Mouse (Mus musculus): Measurements from ENCODE around the gene Fryl. TPM values are rescaled to one million over a fixed set of nuclear protein-coding genes. Genes with fewer than 3 reads are reported as not detected.

Gene Fryl
- polyA plus RNA-seq, 1 experiment from 2014 or later: 23.3 TPM

GRCm38 (mm10) chr5:73205996-73206629 is 50.3 kb downstream of the Fryl start:
- Histone ChIP-seq H3K27me3 (no peaks in the 10 kb centered on the region), H3K4me3 (replicated peaks) (no peak overlapping the region), H3K36me3 (peaks cover 15% of the 10 kb centered on the region; the same call in 1 of the 2 replicates), H3K9ac (replicated peaks) (no peak overlapping the region), H3K27ac (no peak overlapping the region), H3K9me3 (no peaks in the 10 kb centered on the region), H3K4me1 (replicated peaks) (peaks cover 8% of the 10 kb centered on the region; the same call in 1 of the 2 replicates), H3K4me2 (no peak overlapping the region)
- ATAC-seq (ENCODE audit: insufficient number of reproducible peaks, insufficient read depth, low FRiP score, low TSS enrichment, low read depth): no peak
- WGBS: 90% methylated on average over 8 of the region's 8 CpGs

GRCm38 (mm10) chr5:73205050-73205449 is 51.4 kb downstream of the Fryl start:
- H3K27me3 ChIP-seq: no peaks in the 10 kb centered on the region
- H3K4me1 ChIP-seq (replicated peaks): peaks cover 8% of the 10 kb centered on the region; the same call in 1 of the 2 replicates
- no peak overlapping the region for H3K9ac ChIP-seq (replicated peaks)
- whole genome bisulfite sequencing: 96% methylated on average over 3 of the region's 3 CpGs
- no peak overlapping the region for H3K4me2 ChIP-seq
- peaks cover 9% of the 10 kb centered on the region; the same call in 1 of the 2 replicates for H3K36me3 ChIP-seq
- ATAC-seq (ENCODE audit: insufficient number of reproducible peaks, insufficient read depth, low FRiP score, low TSS enrichment, low read depth): no peak
- H3K9me3 ChIP-seq: no peaks in the 10 kb centered on the region
- no peak overlapping the region for H3K27ac ChIP-seq
- no peak overlapping the region for H3K4me3 ChIP-seq (replicated peaks)

- H3K4me3 ChIP-seq (replicated peaks): no peak overlapping the region
- no peak overlapping the region for H3K9ac ChIP-seq (replicated peaks)
- H3K4me1 ChIP-seq (replicated peaks): no peaks in the 10 kb centered on the region
- H3K4me2 ChIP-seq: no peak overlapping the region
- 92% methylated on average over 6 of the region's 6 CpGs for WGBS
- peaks cover 5% of the 10 kb centered on the region; the same call in 1 of the 2 replicates for H3K36me3 ChIP-seq
- no peaks in the 10 kb centered on the region for H3K27me3 ChIP-seq
- no peak for ATAC-seq (ENCODE audit: insufficient number of reproducible peaks, insufficient read depth, low FRiP score, low TSS enrichment, low read depth)
- H3K27ac ChIP-seq: no peak overlapping the region
- 0 out of 2 replicates have a peak, but pooled peaks cover 5% of the 10 kb centered on the region for H3K9me3 ChIP-seq
These were observed 53.9 kb downstream of the Fryl start for GRCm38 (mm10) chr5:73202498-73202897.

GRCm38 (mm10) chr5:73202077-73202476 is 54.3 kb downstream of the Fryl start:
- Histone ChIP-seq H3K27me3 (no peaks in the 10 kb centered on the region), H3K4me1 (replicated peaks) (no peaks in the 10 kb centered on the region), H3K4me2 (no peak overlapping the region), H3K36me3 (peaks cover 5% of the 10 kb centered on the region; the same call in 1 of the 2 replicates), H3K9me3 (0 out of 2 replicates have a peak, but pooled peaks cover 5% of the 10 kb centered on the region), H3K27ac (no peak overlapping the region), H3K9ac (replicated peaks) (no peak overlapping the region), H3K4me3 (replicated peaks) (no peak overlapping the region)
- 81% methylated on average over 8 of the region's 8 CpGs for WGBS
- ATAC-seq (ENCODE audit: insufficient number of reproducible peaks, insufficient read depth, low FRiP score, low TSS enrichment, low read depth): no peak

GRCm38 (mm10) chr5:73200387-73201384 is 55.7 kb downstream of the Fryl start:
- 0 out of 2 replicates have a peak, but pooled peaks cover 5% of the 10 kb centered on the region for H3K9me3 ChIP-seq
- no peak overlapping the region for H3K4me3 ChIP-seq (replicated peaks)

GRCm38 (mm10) chr5:73199586-73199985 is 56.8 kb downstream of the Fryl start:
- ATAC-seq (ENCODE audit: insufficient number of reproducible peaks, insufficient read depth, low FRiP score, low TSS enrichment, low read depth): no peak
- H3K27ac ChIP-seq: no peak overlapping the region

More at GRCm38 (mm10) chr5:73200387-73201384, 55.7 kb downstream of the Fryl start:
- Histone ChIP-seq H3K4me1 (replicated peaks) (no peaks in the 10 kb centered on the region), H3K9ac (replicated peaks) (no peak overlapping the region), H3K27me3 (no peaks in the 10 kb centered on the region), H3K4me2 (no peak overlapping the region), H3K27ac (no peak overlapping the region), H3K36me3 (peaks cover 5% of the 10 kb centered on the region; the same call in 1 of the 2 replicates)
- no peak for ATAC-seq (ENCODE audit: insufficient number of reproducible peaks, insufficient read depth, low FRiP score, low TSS enrichment, low read depth)
- WGBS: 80% methylated on average over 16 of the region's 16 CpGs

GRCm38 (mm10) chr5:73198690-73199089 is 57.7 kb downstream of the Fryl start:
- H3K27me3 ChIP-seq: no peaks in the 10 kb centered on the region
- peaks cover 7% of the 10 kb centered on the region; the same call in 1 of the 2 replicates for H3K36me3 ChIP-seq
- H3K9me3 ChIP-seq: 0 out of 2 replicates have a peak, but pooled peaks cover 5% of the 10 kb centered on the region
- no peak for ATAC-seq (ENCODE audit: insufficient number of reproducible peaks, insufficient read depth, low FRiP score, low TSS enrichment, low read depth)
- no peak overlapping the region for H3K9ac ChIP-seq (replicated peaks)
- no peak overlapping the region for H3K27ac ChIP-seq
- H3K4me2 ChIP-seq: no peak overlapping the region
- WGBS: 95% methylated on average over 5 of the region's 5 CpGs
- peaks cover 2% of the 10 kb centered on the region for H3K4me1 ChIP-seq (replicated peaks)
- H3K4me3 ChIP-seq (replicated peaks): no peak overlapping the region

More at GRCm38 (mm10) chr5:73199586-73199985, 56.8 kb downstream of the Fryl start:
- Histone ChIP-seq H3K9me3 (0 out of 2 replicates have a peak, but pooled peaks cover 5% of the 10 kb centered on the region), H3K4me2 (no peak overlapping the region), H3K4me3 (replicated peaks) (no peak overlapping the region), H3K9ac (replicated peaks) (no peak overlapping the region), H3K4me1 (replicated peaks) (no peaks in the 10 kb centered on the region), H3K27me3 (no peaks in the 10 kb centered on the region), H3K36me3 (peaks cover 5% of the 10 kb centered on the region; the same call in 1 of the 2 replicates)
- 84% methylated on average over 2 of the region's 2 CpGs for WGBS

- no peak overlapping the region for H3K9ac ChIP-seq (replicated peaks)
- no peak overlapping the region for H3K4me3 ChIP-seq (replicated peaks)
- H3K36me3 ChIP-seq: peaks cover 7% of the 10 kb centered on the region; the same call in 1 of the 2 replicates
- H3K9me3 ChIP-seq: 0 out of 2 replicates have a peak, but pooled peaks cover 5% of the 10 kb centered on the region
- peaks cover 5% of the 10 kb centered on the region for H3K4me1 ChIP-seq (replicated peaks)
- WGBS: 89% methylated on average over 7 of the region's 7 CpGs
- no peak overlapping the region for H3K27ac ChIP-seq
- no peaks in the 10 kb centered on the region for H3K27me3 ChIP-seq
- no peak overlapping the region for H3K4me2 ChIP-seq
- ATAC-seq (ENCODE audit: insufficient number of reproducible peaks, insufficient read depth, low FRiP score, low TSS enrichment, low read depth): no peak
These were observed 58.6 kb downstream of the Fryl start for GRCm38 (mm10) chr5:73197796-73198195.

- Histone ChIP-seq H3K4me2 (no peak overlapping the region), H3K9ac (replicated peaks) (no peak overlapping the region), H3K27ac (no peak overlapping the region), H3K4me1 (replicated peaks) (peaks cover 9% of the 10 kb centered on the region), H3K9me3 (0 out of 2 replicates have a peak, but pooled peaks cover 5% of the 10 kb centered on the region), H3K36me3 (peaks cover 7% of the 10 kb centered on the region; the same call in 1 of the 2 replicates), H3K27me3 (no peaks in the 10 kb centered on the region), H3K4me3 (replicated peaks) (no peak overlapping the region)
- no peak for ATAC-seq (ENCODE audit: insufficient number of reproducible peaks, insufficient read depth, low FRiP score, low TSS enrichment, low read depth)
- WGBS: 94% methylated on average over 14 of the region's 14 CpGs
These were observed 61.7 kb downstream of the Fryl start for GRCm38 (mm10) chr5:73194740-73195139.

GRCm38 (mm10) chr5:73194083-73194570 is 62.3 kb downstream of the Fryl start:
- peaks cover 10% of the 10 kb centered on the region for H3K4me1 ChIP-seq (replicated peaks)
- H3K4me2 ChIP-seq: no peak overlapping the region
- H3K9ac ChIP-seq (replicated peaks): no peak overlapping the region
- no peak overlapping the region for H3K27ac ChIP-seq
- no peak for ATAC-seq (ENCODE audit: insufficient number of reproducible peaks, insufficient read depth, low FRiP score, low TSS enrichment, low read depth)
- H3K36me3 ChIP-seq: peaks cover 7% of the 10 kb centered on the region; the same call in 1 of the 2 replicates
- 0 out of 2 replicates have a peak, but pooled peaks cover 5% of the 10 kb centered on the region for H3K9me3 ChIP-seq
- 82% methylated on average over 8 of the region's 8 CpGs for WGBS
- H3K27me3 ChIP-seq: no peaks in the 10 kb centered on the region
- no peak overlapping the region for H3K4me3 ChIP-seq (replicated peaks)
